Mouse (Mus musculus) C2C12 (cell line): Measurements from ENCODE around the gene Gm48551.

Source experiments
- CTCF ChIP-seq: IDR thresholded peaks from one replicate; pipeline ENCODE4 v1.5.1; 2011; ENCODE audit not compliant: control insufficient read depth, insufficient read depth, insufficient read length
- MYOD1 ChIP-seq: IDR thresholded peaks from one replicate; pipeline ENCODE4 v1.6.1; 2011; ENCODE audit warnings: low read depth; ENCODE audit not compliant: control insufficient read depth, insufficient read length
- MYOG ChIP-seq: IDR thresholded peaks from one replicate; pipeline ENCODE4 v1.6.1; 2011; ENCODE audit not compliant: control insufficient read depth, insufficient read length; ENCODE audit errors: extremely low read depth
- USF1 ChIP-seq: IDR thresholded peaks from one replicate; pipeline ENCODE4 v1.6.1; 2011; ENCODE audit warnings: low read depth, mild to moderate bottlenecking, control low read depth, moderate library complexity

DNA sequence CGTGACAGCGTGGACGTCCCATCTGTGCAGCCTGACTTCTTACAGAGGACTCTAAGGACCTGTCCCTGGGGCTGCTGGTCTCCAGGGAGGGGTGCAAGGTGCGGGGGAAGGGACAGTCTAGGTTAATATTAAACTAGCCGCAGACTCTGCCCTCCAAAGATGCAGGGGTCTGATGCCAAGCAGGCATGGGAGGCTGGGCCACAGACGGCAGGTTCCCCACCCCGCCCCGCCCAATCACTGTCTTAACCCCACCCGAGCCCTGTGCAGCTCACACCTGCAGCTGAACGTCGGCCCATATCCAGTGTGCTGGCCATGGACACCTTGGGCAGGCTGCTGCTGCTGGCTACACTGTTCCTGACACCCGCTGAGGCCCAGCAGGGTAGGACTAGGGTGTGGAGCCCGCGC, 8.5 kb downstream of the Gm48551 start, which contains the start of gene Smim24:
- TF ChIP-seq CTCF (no peak), MYOD1 (no peak), USF1 (no peak), MYOG (no peak)
